Mouse (Mus musculus): ENCODE data around the gene Tnks2.

Gene Tnks2

DNA sequence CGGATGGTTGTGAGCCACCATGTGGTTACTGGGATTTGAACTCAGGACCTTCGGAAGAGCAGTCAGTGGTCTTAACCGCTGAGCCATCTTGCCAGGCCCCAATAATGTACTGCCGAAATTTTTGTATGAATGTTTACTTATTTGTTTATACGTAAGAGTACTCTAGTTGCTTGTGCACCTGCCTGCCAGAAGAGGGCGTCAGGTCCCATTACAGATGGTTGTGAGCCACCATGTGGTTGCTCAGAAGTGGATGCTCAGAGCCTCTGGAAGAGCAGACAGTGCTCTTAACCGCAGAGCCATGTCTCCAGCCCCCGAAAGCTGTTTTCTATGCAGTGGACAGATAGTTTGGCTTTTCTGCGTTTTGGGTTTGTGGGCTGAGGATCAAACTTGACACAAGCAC lies 63.7 kb downstream of the Tnks2 start:
- no peak for DNase-seq (ENCODE audit: low spot score)

DNA sequence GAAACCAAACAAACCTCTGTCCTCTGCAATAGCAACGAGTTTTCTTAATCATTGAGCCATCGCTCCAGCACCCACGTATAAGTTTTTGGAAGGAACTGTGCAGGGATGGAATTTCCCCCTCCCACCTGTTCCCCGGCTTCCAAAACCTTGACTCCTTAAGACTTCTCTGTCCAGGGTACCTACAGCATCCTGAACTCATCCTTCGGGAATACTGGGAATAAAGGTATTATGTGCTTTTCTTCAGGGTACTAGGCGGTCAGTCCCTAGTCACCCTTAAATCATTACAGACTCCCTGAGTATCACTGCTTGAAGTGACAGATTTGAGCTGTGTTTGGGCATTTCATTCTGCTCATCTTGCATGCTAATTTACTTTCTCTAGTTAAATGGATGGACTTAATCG lies 69.3 kb downstream of the Tnks2 start:
- no peak for DNase-seq (ENCODE audit: low spot score)

DNA sequence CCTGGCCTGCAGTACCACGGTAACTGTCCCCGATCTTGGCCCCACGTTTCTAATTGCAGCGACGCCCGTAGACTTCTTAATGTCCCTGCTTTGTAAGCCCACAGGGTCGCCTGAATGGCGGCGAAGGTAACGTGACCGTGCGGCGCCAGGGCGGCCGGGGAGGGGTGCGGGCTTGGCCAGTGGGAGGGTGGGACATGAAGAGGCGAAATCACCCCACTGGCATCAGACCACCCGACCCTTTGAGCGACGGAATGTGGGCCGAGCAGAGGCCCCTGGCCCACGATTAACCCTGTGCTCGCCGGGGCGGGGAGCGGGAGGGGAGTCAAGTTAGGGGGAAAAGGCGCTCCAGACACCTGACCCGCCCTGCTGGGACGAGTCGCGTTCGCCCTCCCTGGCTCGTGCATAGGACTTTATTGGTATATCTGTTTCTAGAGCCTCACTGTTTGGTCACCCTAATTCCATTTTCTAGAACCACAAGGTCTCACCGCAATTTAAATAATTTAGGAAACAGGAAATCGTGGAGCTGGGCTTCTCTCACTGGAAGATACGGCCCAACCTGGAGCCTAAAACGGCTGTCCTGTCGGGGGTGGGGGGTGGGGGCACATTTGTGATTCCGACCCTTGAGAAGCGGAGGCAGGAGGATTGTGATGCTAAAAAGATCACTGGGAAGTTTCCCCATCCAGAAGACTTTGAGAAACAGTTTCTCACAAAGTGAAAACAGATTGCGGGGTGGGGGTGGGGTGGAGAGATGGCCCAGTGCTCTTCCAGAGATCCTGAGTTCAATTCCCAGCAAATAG lies 70.4 kb downstream of the Tnks2 start:
- no peak for DNase-seq (ENCODE audit: low spot score)

DNA sequence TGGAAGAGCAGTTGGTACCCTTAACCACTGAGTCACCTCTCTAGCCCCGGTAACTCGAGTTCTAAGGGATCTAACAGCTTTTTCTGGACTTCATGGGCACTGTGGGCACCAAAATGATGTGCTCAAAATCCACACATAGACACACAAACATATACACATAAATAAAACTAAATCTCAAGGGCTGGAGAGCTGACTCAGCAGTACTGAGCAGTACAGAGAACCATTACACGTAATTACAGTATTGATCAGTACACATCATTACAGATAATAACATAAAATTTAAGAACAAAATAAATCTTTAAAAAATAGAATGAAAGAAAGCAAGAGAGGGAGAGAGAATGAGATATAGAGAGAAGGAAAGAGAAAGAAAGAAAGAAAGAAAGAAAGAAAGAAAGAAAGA lies 75.1 kb downstream of the Tnks2 start:
- no peak for DNase-seq (ENCODE audit: low spot score)

DNA sequence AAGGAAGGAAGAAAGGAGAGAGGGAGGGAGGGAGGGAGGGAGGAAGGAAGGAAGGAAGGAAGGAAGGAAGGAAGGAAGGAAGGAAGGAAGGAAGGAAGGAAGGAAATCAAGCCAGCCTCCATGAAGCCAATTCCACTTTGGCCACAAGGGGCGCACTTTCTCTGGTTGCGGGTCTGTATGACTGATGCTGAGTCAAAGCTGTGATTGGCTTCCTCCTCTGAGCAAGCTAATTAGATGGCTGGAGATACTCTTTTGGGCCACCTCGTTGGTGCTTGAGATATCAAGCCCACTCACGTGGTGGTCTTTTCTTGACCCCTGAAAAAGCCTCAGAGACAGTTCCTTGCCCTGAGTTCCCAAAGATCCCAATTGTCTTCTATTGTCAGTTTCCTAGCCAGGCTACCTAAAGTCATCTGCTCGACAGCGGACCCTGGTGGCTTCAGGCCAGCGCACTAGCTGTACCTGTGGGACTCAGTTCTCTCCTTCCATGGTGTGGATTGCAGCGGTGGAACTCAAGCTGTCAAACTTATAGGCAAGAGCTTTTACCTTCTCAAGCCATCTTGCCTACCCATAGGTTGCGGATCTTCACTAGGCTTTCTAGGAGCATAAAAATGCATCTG lies 75.8 kb downstream of the Tnks2 start:
- DNase-seq (ENCODE audit: low spot score) = peak; percentile 49

DNA sequence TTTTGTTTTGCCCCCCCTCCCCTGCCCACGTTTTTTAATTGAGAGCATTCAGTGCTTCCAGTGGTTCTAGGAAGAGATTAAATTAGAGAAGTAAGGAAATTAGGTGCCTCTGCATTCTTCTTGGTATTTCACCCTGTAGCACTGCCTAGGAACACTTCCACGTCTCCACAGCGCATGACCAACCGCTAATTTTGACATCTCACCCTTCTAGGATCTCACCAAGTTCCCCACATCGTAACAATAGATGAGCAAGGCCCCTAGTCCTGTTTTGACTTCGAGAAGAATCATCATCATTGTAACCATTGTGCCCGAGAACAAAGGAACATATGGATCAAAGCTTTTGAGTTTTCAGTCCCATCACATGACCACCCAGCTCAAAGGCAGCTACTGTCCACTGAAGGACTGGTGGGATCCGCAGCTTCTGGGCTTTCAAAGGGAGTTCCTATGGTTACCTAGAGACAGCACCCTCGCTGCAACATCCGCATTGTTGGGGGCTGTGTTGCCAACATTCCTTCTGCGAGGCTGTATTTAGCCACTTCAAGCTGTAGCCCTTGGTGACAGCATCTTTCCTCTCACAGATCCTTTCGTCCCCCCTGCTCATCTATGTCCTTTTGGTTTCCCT lies 76.5 kb downstream of the Tnks2 start:
- DNase-seq (ENCODE audit: low spot score) = no peak

DNA sequence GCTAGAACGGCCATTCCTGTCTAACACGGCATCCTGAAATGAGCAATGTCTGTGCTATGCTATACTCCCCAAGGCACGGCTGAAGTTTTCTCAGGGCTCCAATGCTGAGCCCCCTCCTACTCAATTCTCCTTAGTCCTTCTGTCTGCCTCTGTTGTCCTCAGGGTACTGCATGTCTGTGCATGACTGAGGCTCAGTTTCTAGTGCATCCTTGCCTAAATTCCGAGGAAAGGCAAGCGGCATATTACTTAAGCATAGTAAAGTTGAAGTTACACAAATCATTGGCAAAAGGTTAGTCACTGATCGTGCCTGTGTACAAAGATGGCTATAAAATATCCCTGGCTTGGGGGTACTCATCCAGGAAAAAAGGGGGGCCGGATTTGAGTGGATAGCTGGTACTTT lies 79.0 kb downstream of the Tnks2 start:
- no peak for DNase-seq (ENCODE audit: low spot score)

DNA sequence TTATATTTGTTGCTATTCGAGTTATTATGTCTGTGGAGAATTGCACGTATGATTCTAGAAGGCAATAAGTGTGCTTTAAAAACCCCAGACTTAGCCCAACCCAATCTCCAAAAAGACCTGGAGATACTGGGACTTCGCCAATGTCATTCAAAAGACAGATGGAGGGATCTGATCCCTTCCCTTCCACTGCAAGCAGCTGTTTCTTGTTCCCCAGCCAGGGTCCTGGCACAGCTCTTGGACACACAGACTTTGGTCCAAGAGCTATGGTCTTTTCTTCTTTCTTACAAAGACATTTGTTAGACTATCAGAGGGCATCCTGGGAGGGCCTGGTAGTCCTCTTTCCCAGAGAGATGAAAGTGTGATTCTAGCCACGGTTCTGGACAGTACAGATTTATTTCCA lies 82.2 kb downstream of the Tnks2 start:
- DNase-seq (ENCODE audit: low spot score) = no peak

DNA sequence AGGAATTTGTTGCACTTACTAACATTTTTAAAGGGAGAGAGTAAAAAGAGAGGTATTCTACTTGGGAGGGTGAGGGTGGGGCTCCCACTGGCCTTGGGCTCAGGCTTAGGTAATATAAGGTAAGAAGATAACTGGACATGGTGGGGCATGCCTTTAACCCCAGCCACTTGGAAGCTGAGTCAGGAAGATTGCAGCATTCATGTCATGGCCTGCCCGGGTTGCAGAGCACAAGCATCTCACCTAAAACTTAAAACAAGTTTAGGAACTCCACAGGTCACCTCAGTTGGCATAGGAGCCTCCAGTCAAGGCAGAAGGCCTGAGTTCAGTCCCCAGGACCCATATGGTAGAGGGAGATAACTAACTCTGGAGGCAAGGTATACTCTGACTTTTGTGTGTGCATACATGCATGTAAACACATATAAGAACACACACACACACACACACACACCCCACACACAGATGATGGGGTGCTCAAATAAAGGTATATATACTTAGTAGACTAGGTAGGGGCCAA lies 82.9 kb downstream of the Tnks2 start:
- DNase-seq (ENCODE audit: low spot score) = no peak

DNA sequence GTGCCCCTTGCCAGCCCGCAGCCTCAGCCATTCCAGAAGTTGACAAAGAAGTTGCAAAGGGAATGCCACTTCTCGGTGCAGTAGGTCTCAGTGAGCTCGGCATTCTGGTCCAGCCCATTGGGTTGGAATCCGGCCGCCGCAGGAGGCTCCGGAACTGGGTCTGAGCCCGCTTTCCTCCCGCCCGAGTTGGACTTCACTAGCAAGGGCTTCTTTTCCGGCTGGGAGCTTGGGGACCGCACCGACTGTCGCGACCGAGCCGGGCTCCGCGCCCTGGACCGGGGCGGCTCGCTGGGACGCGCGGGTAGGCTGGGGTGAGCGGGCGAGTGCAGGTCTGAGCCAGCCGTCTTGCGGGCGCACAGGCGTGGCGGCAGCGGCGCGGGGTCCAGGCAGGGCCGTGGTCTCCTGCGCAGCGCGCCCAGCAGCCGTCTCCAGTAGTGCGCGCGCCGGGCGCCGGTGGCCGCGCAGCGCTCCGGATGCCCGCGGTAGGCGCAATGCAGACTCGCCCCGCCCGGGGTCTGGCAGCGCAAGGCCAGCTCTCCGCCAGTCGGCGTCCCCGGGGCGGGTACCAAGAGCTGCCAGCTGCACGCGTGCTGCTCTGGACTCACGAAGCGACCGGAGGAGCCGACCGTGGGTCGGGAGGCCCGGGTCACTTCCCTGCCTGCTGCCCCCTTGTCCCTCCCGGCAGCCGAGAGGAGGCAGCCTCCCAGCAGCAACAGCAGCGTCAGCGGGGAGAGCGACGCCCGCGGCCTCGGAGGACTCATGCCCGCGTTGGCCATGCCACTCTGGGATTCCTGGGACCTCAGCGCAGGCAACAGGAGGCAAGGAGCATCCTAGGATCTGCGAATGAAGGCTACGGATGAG lies 84.6 kb downstream of the Tnks2 start:
- peak; percentile 81 for DNase-seq (ENCODE audit: low spot score)

DNA sequence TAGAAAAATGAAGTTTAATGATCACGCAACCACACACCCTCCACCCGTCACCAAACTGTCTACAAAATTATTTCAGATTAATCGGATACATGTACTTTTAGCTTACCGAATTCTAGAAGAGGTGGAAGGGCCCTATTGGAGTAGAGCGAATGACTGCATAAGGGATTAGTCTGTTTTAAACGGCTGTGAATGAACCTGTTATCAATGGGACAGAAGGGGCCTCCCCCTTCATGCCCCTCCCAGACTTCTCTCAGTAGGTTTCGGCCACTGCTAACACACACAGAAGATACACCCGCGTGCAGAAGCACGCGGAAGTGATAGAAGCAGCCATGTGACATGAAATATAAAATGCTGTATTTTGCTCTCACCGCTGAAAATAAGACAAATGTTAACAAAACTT lies 85.4 kb downstream of the Tnks2 start, which contains the start of gene Fgfbp3:
Gene Fgfbp3, minus strand, starts transcription at position 150 of the 400 bp plus-strand sequence.
- no peak for DNase-seq (ENCODE audit: low spot score)

DNA sequence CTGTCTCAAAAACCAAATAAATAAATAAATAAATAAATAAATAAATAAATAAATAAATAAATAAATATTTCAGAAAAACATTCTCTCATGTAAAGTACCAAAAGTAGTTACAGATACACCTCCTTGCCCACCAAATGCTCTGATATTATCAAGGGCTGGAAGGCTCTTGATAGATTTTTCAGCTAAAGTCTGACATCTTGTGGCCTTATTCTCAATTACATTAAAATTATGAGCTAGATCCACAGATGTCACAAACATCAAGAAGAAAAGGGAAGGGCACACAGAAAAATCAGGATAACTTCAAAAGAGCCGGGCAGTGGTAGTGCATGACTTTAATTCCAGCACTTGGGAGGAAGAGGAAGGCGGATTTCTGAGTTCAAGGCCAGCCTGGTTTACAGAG lies 88.0 kb downstream of the Tnks2 start:
- DNase-seq (ENCODE audit: low spot score) = no peak

DNA sequence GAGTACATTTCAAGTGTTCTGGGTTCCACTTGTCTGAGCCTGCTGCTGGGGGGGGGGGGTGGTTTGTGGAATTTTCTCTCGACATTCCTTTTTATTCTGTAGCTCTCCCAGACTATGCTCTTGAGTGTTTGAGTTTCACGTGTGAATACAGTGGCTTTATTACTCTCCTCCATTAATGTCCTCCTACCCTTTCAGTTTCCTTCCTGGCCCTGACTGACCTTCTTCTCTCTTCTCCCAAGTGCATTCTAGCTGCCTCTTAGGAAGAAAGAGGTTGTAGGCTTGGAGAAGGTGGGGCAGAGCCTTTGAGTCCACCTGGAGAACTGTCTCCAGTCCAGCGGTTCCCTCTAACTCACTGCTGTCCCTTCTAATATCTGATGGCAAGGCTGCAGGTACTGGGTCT lies 88.9 kb downstream of the Tnks2 start:
- DNase-seq (ENCODE audit: low spot score) = no peak

DNA sequence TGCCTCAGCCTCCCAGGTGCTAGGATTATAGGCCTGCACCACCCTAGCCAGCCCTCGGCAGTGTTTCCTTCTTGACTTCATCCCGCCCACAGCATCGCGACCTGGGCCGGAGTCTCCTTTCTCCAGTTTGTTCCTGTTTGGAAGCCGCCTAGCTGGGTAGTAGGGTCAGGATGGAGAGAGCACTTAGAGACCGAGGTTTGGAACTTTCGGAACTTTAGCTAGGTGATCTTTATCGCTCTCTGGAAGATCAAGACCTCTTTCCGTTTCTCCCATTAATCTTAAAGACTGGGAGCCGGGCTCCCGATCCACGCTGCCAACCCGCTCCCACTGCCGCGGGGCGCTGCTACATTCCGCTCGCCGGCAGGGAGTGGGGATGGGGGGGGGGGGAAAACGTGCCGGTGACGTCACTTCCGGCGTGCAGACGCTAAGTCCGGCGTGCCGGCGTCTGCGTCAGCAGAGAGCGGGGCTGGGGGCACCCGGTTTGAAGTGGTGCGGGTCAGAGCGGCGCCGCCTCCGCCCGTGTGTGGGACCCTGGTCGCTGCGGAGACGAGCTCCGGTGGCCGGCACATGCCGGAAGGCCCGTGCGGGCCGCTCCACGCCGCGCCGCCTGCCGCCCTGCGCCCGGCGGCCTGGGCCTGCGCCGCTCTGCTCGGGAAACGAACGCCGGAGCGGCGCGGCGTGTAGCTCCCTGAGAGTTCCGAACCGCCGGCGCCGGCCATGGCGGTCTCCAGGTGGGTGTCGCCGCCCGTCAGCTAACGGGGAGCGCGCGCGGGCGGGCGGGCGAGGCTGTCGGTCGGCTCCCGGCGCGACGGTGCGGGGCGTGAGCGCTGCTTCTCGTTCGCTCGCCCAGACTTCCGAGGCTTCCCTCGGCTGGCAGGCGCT lies 91.9 kb downstream of the Tnks2 start, which contains the start of gene Btaf1:
Gene Btaf1, plus strand, starts transcription at position 409 of the 882 bp plus-strand sequence.
- peak; percentile 74 for DNase-seq (ENCODE audit: low spot score)

DNA sequence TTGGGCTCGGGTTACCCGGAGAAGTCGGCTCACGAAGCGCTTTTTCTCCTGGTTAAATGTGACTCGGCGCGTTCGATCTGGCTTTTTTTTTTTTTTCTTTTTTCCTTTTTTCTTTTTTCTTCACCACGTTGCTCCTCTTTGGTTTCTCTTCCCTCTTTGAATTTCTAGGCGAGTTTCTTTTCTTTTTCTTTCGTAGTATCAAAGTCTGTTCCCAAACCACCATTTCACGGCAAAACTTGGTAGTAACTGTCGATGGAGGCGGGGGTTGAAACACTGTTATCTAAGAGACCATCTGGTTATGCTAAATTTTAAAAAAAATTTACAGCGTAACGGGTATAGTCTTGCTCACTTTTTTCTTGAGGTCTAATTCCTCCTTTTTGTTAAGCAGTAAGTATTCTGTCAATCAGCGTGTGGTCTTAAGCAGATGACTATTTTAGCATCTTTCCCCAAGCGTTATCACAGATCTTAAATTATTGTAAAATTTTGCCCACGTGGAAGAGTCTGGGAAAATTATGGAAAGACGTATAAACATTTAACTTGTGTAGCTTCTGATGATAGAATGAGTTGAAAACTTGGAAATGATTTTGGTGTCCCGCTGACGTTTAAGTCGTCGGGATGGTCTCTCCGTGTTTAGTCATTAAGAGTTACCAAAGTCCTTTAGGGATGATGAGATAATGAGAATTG lies 92.7 kb downstream of the Tnks2 start:
- DNase-seq (ENCODE audit: low spot score) = no peak

DNA sequence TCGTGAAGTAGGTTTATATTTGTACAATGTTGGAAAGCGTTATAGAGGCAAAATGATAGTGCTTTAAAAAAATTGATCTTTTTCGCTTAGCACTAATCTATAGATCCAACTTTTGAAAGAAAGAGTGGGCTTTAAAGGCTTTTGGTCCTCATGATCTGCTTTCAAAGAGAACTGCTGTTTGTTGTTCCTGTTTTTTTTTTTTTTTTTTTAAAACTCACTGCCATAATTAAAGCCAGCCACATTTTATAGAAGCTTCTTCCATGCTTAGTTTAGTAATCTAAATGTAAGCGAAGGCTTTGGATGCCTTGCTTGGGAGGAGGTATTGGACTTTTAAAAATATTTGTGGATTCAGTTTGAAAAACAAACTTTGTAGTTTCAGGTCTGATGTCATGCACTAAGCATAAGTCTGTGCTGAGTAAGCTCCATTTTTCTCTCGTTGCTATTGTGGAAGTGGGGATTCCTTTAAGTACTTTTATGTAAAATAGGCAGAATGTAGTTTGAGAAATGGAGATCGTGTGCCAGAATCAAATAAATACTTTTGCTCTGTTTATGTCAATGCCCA lies 93.8 kb downstream of the Tnks2 start:
- no peak for DNase-seq (ENCODE audit: low spot score)

DNA sequence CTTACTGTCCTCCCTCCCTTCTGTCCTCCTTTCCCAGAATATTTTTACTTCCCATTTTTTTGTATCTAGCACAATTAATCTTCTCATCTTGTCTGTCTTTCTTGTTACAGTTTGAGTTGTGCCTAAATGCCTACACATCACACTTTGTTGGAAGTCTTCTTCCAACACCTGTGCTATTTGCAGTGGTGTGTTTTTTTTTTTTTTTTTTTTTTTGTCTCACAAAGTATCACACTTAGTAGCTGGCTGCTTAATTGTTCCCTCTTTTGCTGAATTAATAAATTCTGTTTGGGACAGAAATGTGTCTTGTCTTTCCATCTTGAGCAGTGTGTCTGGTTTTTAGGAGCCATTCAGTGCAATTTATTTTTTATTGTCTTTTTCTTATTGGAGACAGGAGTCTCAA lies 95.8 kb downstream of the Tnks2 start:
- no peak for DNase-seq (ENCODE audit: low spot score)

DNA sequence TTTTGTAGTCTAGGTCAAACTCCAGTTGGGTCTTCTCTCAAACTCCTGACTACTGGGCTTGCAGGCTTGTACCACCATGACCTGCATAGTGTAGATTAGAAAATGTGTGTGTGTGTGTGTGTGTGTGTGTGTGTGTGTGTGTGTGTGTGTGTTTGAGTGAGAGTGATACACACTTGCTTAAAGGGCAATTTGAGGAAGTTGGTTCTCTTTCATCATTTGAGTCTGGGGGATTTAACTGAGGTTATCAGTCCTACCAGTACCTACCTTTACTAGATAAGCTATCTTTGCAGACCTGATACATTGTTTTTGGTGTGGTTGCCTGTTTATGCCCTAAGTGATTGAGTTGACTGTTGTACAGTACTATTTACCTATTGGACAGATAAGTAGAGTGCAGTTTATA lies 98.1 kb downstream of the Tnks2 start:
- no peak for DNase-seq (ENCODE audit: low spot score)

DNA sequence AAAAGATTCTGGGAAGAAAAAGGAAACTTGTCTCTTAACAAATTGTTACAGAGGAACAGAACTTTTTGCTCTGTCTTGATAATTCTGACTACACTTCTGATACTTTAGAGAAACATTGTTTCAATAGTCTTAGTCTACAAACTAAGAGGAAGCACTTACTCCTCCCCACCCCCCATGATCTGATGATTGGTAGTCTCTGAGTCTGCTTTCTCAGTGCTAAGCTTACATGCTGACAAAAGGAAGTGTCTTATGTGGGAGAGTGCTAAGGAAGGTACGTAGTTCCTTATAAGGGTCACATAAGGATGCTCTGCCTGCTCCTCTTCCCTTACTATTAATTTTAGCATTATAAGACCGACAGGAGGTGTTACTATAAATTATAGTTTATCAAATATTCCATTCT lies 98.6 kb downstream of the Tnks2 start:
- no peak for DNase-seq (ENCODE audit: low spot score)

DNA sequence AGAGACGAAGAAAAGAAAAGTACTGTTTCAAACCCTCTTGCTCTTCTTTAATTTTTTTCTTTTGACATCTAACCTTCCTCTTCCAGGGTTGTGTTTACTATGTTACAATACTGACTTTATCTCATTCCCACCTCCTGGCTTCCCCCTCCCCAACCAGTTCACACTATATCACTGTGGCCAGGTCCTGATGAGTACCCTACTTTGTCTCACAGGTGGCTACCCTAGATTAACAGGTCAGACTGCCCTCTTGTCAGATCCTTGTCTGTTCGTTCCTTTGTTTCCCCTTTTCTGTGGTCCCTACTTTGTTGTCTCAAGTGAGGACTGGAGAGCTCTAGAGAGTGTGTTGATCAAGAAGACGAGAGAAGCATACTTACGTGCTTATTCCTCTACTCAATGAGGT lies 102.3 kb downstream of the Tnks2 start:
- DNase-seq (ENCODE audit: low spot score) = no peak

Measured in ovary, postnatal 14 days (tissue).